Mouse (Mus musculus): ENCODE data around the gene Bbs9. TPM values are rescaled to one million over a fixed set of nuclear protein-coding genes. Genes with fewer than 3 reads are reported as not detected.

The Bbs9 gene
- total and polyA plus RNA-seq, 2 experiments from 2014 or later: 17.8 to 35.4 TPM

- Histone ChIP-seq H3K9me3 (ENCODE audit: low read length) (no peaks in the 10 kb centered on the region), H3K4me2 (ENCODE audit: low read depth) (no peak overlapping the region), H3K27me3 (ENCODE audit: insufficient read depth, low read length) (no peaks in the 10 kb centered on the region), H3K4me3 (ENCODE audit: low read depth, low read length) (no peak overlapping the region), H3K4me1 (ENCODE audit: insufficient read depth) (no peaks in the 10 kb centered on the region), H3K27ac (ENCODE audit: low read depth, low read length) (no peak overlapping the region), H3K9ac (no peak overlapping the region), H3K36me3 (ENCODE audit: insufficient read depth) (no peaks in the 10 kb centered on the region)
- TF ChIP-seq CTCF (IDR thresholded peaks at IDR 0.05; ENCODE audit: low read depth): no peak
- ATAC-seq (no peak), DNase-seq (no peak)
- 91% methylated on average over 10 of the region's 10 CpGs for WGBS
Measured at GRCm38 (mm10) chr9:22649606-22650005, 174.1 kb downstream of the Bbs9 start.

- DNase-seq (no peak), ATAC-seq (no peak)
- Histone ChIP-seq H3K27ac (ENCODE audit: low read depth, low read length) (no peak overlapping the region), H3K4me1 (ENCODE audit: insufficient read depth) (no peaks in the 10 kb centered on the region), H3K9ac (no peak overlapping the region), H3K4me2 (ENCODE audit: low read depth) (no peak overlapping the region), H3K4me3 (ENCODE audit: low read depth, low read length) (no peak overlapping the region), H3K27me3 (ENCODE audit: insufficient read depth, low read length) (no peaks in the 10 kb centered on the region), H3K9me3 (ENCODE audit: low read length) (no peaks in the 10 kb centered on the region), H3K36me3 (ENCODE audit: insufficient read depth) (no peaks in the 10 kb centered on the region)
- TF ChIP-seq CTCF (IDR thresholded peaks at IDR 0.05; ENCODE audit: low read depth): no peak
- WGBS: 91% methylated on average over 1 of the region's 1 CpGs
Measured at GRCm38 (mm10) chr9:22650781-22651180, 175.3 kb downstream of the Bbs9 start.

GRCm38 (mm10) chr9:22651619-22652018, 176.1 kb downstream of the Bbs9 start:
- Histone ChIP-seq H3K4me1 (ENCODE audit: insufficient read depth) (no peaks in the 10 kb centered on the region), H3K27me3 (ENCODE audit: insufficient read depth, low read length) (no peaks in the 10 kb centered on the region), H3K36me3 (ENCODE audit: insufficient read depth) (no peaks in the 10 kb centered on the region), H3K9ac (no peak overlapping the region), H3K9me3 (ENCODE audit: low read length) (no peaks in the 10 kb centered on the region), H3K4me3 (ENCODE audit: low read depth, low read length) (no peak overlapping the region), H3K27ac (ENCODE audit: low read depth, low read length) (no peak overlapping the region), H3K4me2 (ENCODE audit: low read depth) (no peak overlapping the region)
- WGBS: 96% methylated on average over 3 of the region's 3 CpGs
- ATAC-seq (no peak), DNase-seq (no peak)
- peak; percentile 16; the same call in 1 of the 2 replicates for TF ChIP-seq CTCF (IDR thresholded peaks at IDR 0.05; ENCODE audit: low read depth)

- Histone ChIP-seq H3K4me3 (ENCODE audit: low read depth, low read length) (no peak overlapping the region), H3K27me3 (ENCODE audit: insufficient read depth, low read length) (no peaks in the 10 kb centered on the region), H3K9ac (no peak overlapping the region), H3K36me3 (ENCODE audit: insufficient read depth) (no peaks in the 10 kb centered on the region), H3K4me1 (ENCODE audit: insufficient read depth) (no peaks in the 10 kb centered on the region), H3K4me2 (ENCODE audit: low read depth) (no peak overlapping the region), H3K27ac (ENCODE audit: low read depth, low read length) (no peak overlapping the region), H3K9me3 (ENCODE audit: low read length) (no peaks in the 10 kb centered on the region)
- DNase-seq (no peak), ATAC-seq (no peak)
- TF ChIP-seq CTCF (IDR thresholded peaks at IDR 0.05; ENCODE audit: low read depth): no peak
- 64% methylated on average over 11 of the region's 11 CpGs for WGBS
Measured at GRCm38 (mm10) chr9:22654726-22655393, 179.3 kb downstream of the Bbs9 start.

- Histone ChIP-seq H3K9ac (no peak overlapping the region), H3K36me3 (ENCODE audit: insufficient read depth) (no peaks in the 10 kb centered on the region), H3K27me3 (ENCODE audit: insufficient read depth, low read length) (no peaks in the 10 kb centered on the region), H3K4me2 (ENCODE audit: low read depth) (no peak overlapping the region), H3K4me1 (ENCODE audit: insufficient read depth) (no peaks in the 10 kb centered on the region), H3K27ac (ENCODE audit: low read depth, low read length) (no peak overlapping the region), H3K4me3 (ENCODE audit: low read depth, low read length) (no peak overlapping the region), H3K9me3 (ENCODE audit: low read length) (no peaks in the 10 kb centered on the region)
- DNase-seq (no peak), ATAC-seq (no peak)
- TF ChIP-seq CTCF (IDR thresholded peaks at IDR 0.05; ENCODE audit: low read depth): no peak
- WGBS: 95% methylated on average over 5 of the region's 5 CpGs
Measured at GRCm38 (mm10) chr9:22657216-22657615, 181.7 kb downstream of the Bbs9 start.

- no peak overlapping the region for H3K27ac ChIP-seq (ENCODE audit: low read depth, low read length)
- no peaks in the 10 kb centered on the region for H3K4me1 ChIP-seq (ENCODE audit: insufficient read depth)
- no peak for ATAC-seq
- no peaks in the 10 kb centered on the region for H3K27me3 ChIP-seq (ENCODE audit: insufficient read depth, low read length)
- H3K9ac ChIP-seq: no peak overlapping the region
- no peak for TF ChIP-seq CTCF (IDR thresholded peaks at IDR 0.05; ENCODE audit: low read depth)
- H3K9me3 ChIP-seq (ENCODE audit: low read length): no peaks in the 10 kb centered on the region
- WGBS: 89% methylated on average over 8 of the region's 8 CpGs
- DNase-seq: no peak
- no peak overlapping the region for H3K4me2 ChIP-seq (ENCODE audit: low read depth)
- H3K36me3 ChIP-seq (ENCODE audit: insufficient read depth): no peaks in the 10 kb centered on the region
- no peak overlapping the region for H3K4me3 ChIP-seq (ENCODE audit: low read depth, low read length)
Measured at GRCm38 (mm10) chr9:22665155-22665554, 189.6 kb downstream of the Bbs9 start.

GRCm38 (mm10) chr9:22672937-22673336, 197.4 kb downstream of the Bbs9 start:
- WGBS: 92% methylated on average over 2 of the region's 2 CpGs

More at GRCm38 (mm10) chr9:22672937-22673336, 197.4 kb downstream of the Bbs9 start:
- ATAC-seq (no peak), DNase-seq (no peak)
- no peak for TF ChIP-seq CTCF (IDR thresholded peaks at IDR 0.05; ENCODE audit: low read depth)
- H3K4me2 ChIP-seq (ENCODE audit: low read depth): no peak overlapping the region
- no peaks in the 10 kb centered on the region for H3K27me3 ChIP-seq (ENCODE audit: insufficient read depth, low read length)
- no peak overlapping the region for H3K27ac ChIP-seq (ENCODE audit: low read depth, low read length)
- no peaks in the 10 kb centered on the region for H3K36me3 ChIP-seq (ENCODE audit: insufficient read depth)
- H3K4me3 ChIP-seq (ENCODE audit: low read depth, low read length): no peak overlapping the region
- no peaks in the 10 kb centered on the region for H3K9me3 ChIP-seq (ENCODE audit: low read length)
- H3K4me1 ChIP-seq (ENCODE audit: insufficient read depth): no peaks in the 10 kb centered on the region
- no peak overlapping the region for H3K9ac ChIP-seq

Measured in forebrain, postnatal 0 days (tissue).